Mouse (Mus musculus): ENCODE data around the gene Cacna1d. TPM values are rescaled to one million over a fixed set of nuclear protein-coding genes. Genes with fewer than 3 reads are reported as not detected.

Cacna1d gene
- polyA plus RNA-seq (2017; shearing (Covaris generic)), result 1 to 10 TPM; 1.1 to 2.7 TPM

GRCm38 (mm10) chr14:30491342-30491741 lies at the start of gene Cacna1d:
TSS of gene Cacna1d (minus strand) at chr14:30491455.

GRCm38 (mm10) chr14:30479361-30479948 lies 11.8 kb downstream of the Cacna1d start, which contains the start of gene Dcp1a:
TSS of gene Dcp1a (plus strand) at chr14:30479535.

GRCm38 (mm10) chr14:30008733-30009575 lies 482.3 kb downstream of the Cacna1d start, which contains the start of the genes Il17rb and Chdh:
TSS of gene Il17rb (minus strand) at chr14:30008896.
TSS of gene Chdh (plus strand) at chr14:30009023.

Other genes starting within 250 kb of the Cacna1d start
- 10 to 100 TPM; 43.6 to 47.4 TPM for gene Dcp1a, start 11.9 kb downstream of the Cacna1d start, polyA plus RNA-seq (2017; shearing (Covaris generic))
- gene Tkt, start 56.9 kb upstream of the Cacna1d start, polyA plus RNA-seq (2017; shearing (Covaris generic)), result 100 to 1,000 TPM; 165 to 278 TPM
- gene Prkcd, start 134.8 kb upstream of the Cacna1d start, polyA plus RNA-seq (2017; shearing (Covaris generic)), result 100 to 1,000 TPM in 1 of 2 experiments, 10 to 100 TPM in 1; 74.3 to 125 TPM
- gene Rft1, start 162.9 kb upstream of the Cacna1d start, polyA plus RNA-seq (2017; shearing (Covaris generic)), result 10 to 100 TPM; 13.1 to 14.3 TPM
- 10 to 100 TPM in 1 of 2 experiments, 1 to 10 TPM in 1; 7.1 to 13.0 TPM for gene Sfmbt1, start 223.4 kb upstream of the Cacna1d start, polyA plus RNA-seq (2017; shearing (Covaris generic))